Mouse (Mus musculus): ENCODE data around the gene Capn12. TPM values are rescaled to one million over a fixed set of nuclear protein-coding genes. Genes with fewer than 3 reads are reported as not detected.

Gene Capn12
- 1.2 and 1.8 TPM in 2 replicates for polyA plus RNA-seq (2012; rRNA removed)

GRCm38 (mm10) chr7:28881199-28881598 lies at the start of gene Capn12:
Gene Capn12, plus strand, starts transcription at chr7:28881422.
- H3K4me1 ChIP-seq (ENCODE audit: control insufficient read depth, insufficient read depth, low read length) = no peaks in the 10 kb centered on the region
- H3K4me3 ChIP-seq (ENCODE audit: insufficient read depth, low read length) = no peak within 1 kb of the TSS
- no peak within 1 kb of the TSS for H3K27ac ChIP-seq (ENCODE audit: insufficient read depth, low read length)
- TF ChIP-seq CTCF (IDR thresholded peaks at IDR 0.05; ENCODE audit: extremely low read depth, insufficient read depth, low read length) = no peak
- TF ChIP-seq POLR2A (IDR thresholded peaks at IDR 0.05; ENCODE audit: extremely low read depth, insufficient read depth, low read length) = no peak

- Histone ChIP-seq H3K4me1 (ENCODE audit: control insufficient read depth, insufficient read depth, low read length) (no peaks in the 10 kb centered on the region; the same call in 1 of the 2 replicates), H3K4me3 (ENCODE audit: insufficient read depth, low read length) (no peak overlapping the region), H3K27ac (ENCODE audit: insufficient read depth, low read length) (no peak overlapping the region)
- TF ChIP-seq CTCF (IDR thresholded peaks at IDR 0.05; ENCODE audit: extremely low read depth, insufficient read depth, low read length) = no peak
- TF ChIP-seq POLR2A (IDR thresholded peaks at IDR 0.05; ENCODE audit: extremely low read depth, insufficient read depth, low read length) = no peak
Observed at GRCm38 (mm10) chr7:28832137-28832536, 49.1 kb upstream of the Capn12 start.

- no peak for TF ChIP-seq CTCF (IDR thresholded peaks at IDR 0.05; ENCODE audit: extremely low read depth, insufficient read depth, low read length)
- TF ChIP-seq POLR2A (IDR thresholded peaks at IDR 0.05; ENCODE audit: extremely low read depth, insufficient read depth, low read length) = no peak
- no peaks in the 10 kb centered on the region; the same call in 1 of the 2 replicates for H3K4me1 ChIP-seq (ENCODE audit: control insufficient read depth, insufficient read depth, low read length)
Observed at GRCm38 (mm10) chr7:28833723-28834347, 47.4 kb upstream of the Capn12 start, which contains the start of gene Lgals4. Gene Lgals4, plus strand, starts transcription at chr7:28833854.

GRCm38 (mm10) chr7:28836936-28837335 lies 44.3 kb upstream of the Capn12 start:
- no peak for TF ChIP-seq POLR2A (IDR thresholded peaks at IDR 0.05; ENCODE audit: extremely low read depth, insufficient read depth, low read length)
- no peak overlapping the region for H3K27ac ChIP-seq (ENCODE audit: insufficient read depth, low read length)
- no peak overlapping the region for H3K4me3 ChIP-seq (ENCODE audit: insufficient read depth, low read length)
- no peaks in the 10 kb centered on the region for H3K4me1 ChIP-seq (ENCODE audit: control insufficient read depth, insufficient read depth, low read length)

More at GRCm38 (mm10) chr7:28833723-28834347, 47.4 kb upstream of the Capn12 start, which contains the start of gene Lgals4:
- Histone ChIP-seq H3K27ac (ENCODE audit: insufficient read depth, low read length) (no peak within 1 kb of the TSS), H3K4me3 (ENCODE audit: insufficient read depth, low read length) (no peak within 1 kb of the TSS)

- Histone ChIP-seq H3K27ac (ENCODE audit: insufficient read depth, low read length) (no peak overlapping the region), H3K4me1 (ENCODE audit: control insufficient read depth, insufficient read depth, low read length) (no peaks in the 10 kb centered on the region)
Observed at GRCm38 (mm10) chr7:28838331-28838730, 42.9 kb upstream of the Capn12 start.

GRCm38 (mm10) chr7:28847273-28847672 lies 33.9 kb upstream of the Capn12 start:
- TF ChIP-seq CTCF (IDR thresholded peaks at IDR 0.05; ENCODE audit: extremely low read depth, insufficient read depth, low read length) = no peak
- no peak for TF ChIP-seq POLR2A (IDR thresholded peaks at IDR 0.05; ENCODE audit: extremely low read depth, insufficient read depth, low read length)
- H3K4me3 ChIP-seq (ENCODE audit: insufficient read depth, low read length) = no peak overlapping the region
- H3K4me1 ChIP-seq (ENCODE audit: control insufficient read depth, insufficient read depth, low read length) = no peaks in the 10 kb centered on the region
- H3K27ac ChIP-seq (ENCODE audit: insufficient read depth, low read length) = no peak overlapping the region

More at GRCm38 (mm10) chr7:28838331-28838730, 42.9 kb upstream of the Capn12 start:
- H3K4me3 ChIP-seq (ENCODE audit: insufficient read depth, low read length) = no peak overlapping the region
- no peak for TF ChIP-seq POLR2A (IDR thresholded peaks at IDR 0.05; ENCODE audit: extremely low read depth, insufficient read depth, low read length)

GRCm38 (mm10) chr7:28849700-28850236 lies 31.5 kb upstream of the Capn12 start:
- H3K4me3 ChIP-seq (ENCODE audit: insufficient read depth, low read length) = no peak overlapping the region
- no peak for TF ChIP-seq CTCF (IDR thresholded peaks at IDR 0.05; ENCODE audit: extremely low read depth, insufficient read depth, low read length)
- H3K4me1 ChIP-seq (ENCODE audit: control insufficient read depth, insufficient read depth, low read length) = no peaks in the 10 kb centered on the region
- no peak overlapping the region for H3K27ac ChIP-seq (ENCODE audit: insufficient read depth, low read length)

GRCm38 (mm10) chr7:28850642-28851041 lies 30.6 kb upstream of the Capn12 start:
- H3K27ac ChIP-seq (ENCODE audit: insufficient read depth, low read length) = no peak overlapping the region
- TF ChIP-seq POLR2A (IDR thresholded peaks at IDR 0.05; ENCODE audit: extremely low read depth, insufficient read depth, low read length) (no peak), CTCF (IDR thresholded peaks at IDR 0.05; ENCODE audit: extremely low read depth, insufficient read depth, low read length) (no peak)
- H3K4me3 ChIP-seq (ENCODE audit: insufficient read depth, low read length) = no peak overlapping the region
- no peaks in the 10 kb centered on the region for H3K4me1 ChIP-seq (ENCODE audit: control insufficient read depth, insufficient read depth, low read length)

- no peak overlapping the region for H3K4me3 ChIP-seq (ENCODE audit: insufficient read depth, low read length)
- H3K4me1 ChIP-seq (ENCODE audit: control insufficient read depth, insufficient read depth, low read length) = peaks cover 2% of the 10 kb centered on the region
- TF ChIP-seq CTCF (IDR thresholded peaks at IDR 0.05; ENCODE audit: extremely low read depth, insufficient read depth, low read length) (no peak), POLR2A (IDR thresholded peaks at IDR 0.05; ENCODE audit: extremely low read depth, insufficient read depth, low read length) (no peak)
- H3K27ac ChIP-seq (ENCODE audit: insufficient read depth, low read length) = no peak overlapping the region
Observed at GRCm38 (mm10) chr7:28859953-28860352, 21.3 kb upstream of the Capn12 start.

- Histone ChIP-seq H3K4me3 (ENCODE audit: insufficient read depth, low read length) (no peak overlapping the region), H3K4me1 (ENCODE audit: control insufficient read depth, insufficient read depth, low read length) (peaks cover 6% of the 10 kb centered on the region), H3K27ac (ENCODE audit: insufficient read depth, low read length) (no peak overlapping the region)
- TF ChIP-seq POLR2A (IDR thresholded peaks at IDR 0.05; ENCODE audit: extremely low read depth, insufficient read depth, low read length) (no peak), CTCF (IDR thresholded peaks at IDR 0.05; ENCODE audit: extremely low read depth, insufficient read depth, low read length) (no peak)
Observed at GRCm38 (mm10) chr7:28860898-28861297, 20.3 kb upstream of the Capn12 start.

Data from cortical plate, adult 2 months (tissue).